Mouse (Mus musculus): ENCODE data around the gene Galntl6. TPM values are rescaled to one million over a fixed set of nuclear protein-coding genes. Genes with fewer than 3 reads are reported as not detected.
A peak's percentile ranks its signal among the peaks of the same experiment; 100 is the strongest.

Gene Galntl6
- total RNA-seq, 1 experiment = 0.09 TPM

DNA sequence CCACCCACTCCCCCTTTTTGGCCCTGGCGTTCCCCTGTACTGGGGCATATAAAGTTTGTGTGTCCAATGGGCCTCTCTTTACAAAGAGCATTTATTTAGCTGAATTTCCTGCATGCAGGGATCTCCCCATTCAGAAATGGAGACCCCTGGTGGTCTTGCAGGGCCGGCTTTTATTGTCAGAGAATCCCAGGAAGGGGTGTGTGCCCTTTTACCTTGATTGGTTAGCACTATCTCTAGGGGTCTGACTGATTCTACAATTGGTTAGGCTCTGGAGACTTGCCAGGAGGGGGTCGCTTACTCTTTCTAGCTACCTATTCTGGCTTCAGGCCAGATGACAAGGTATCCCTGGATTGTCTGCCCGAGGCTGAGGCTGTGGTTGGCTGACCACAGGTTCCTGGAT lies 1119.0 kb downstream of the Galntl6 start:
- Histone ChIP-seq H3K27ac (ENCODE audit: insufficient read depth, low read depth, low read length, poor library complexity, severe bottlenecking) (no peak overlapping the region), H3K4me3 (ENCODE audit: insufficient read depth in 1 of 2, low read depth in 1 of 2, low read length in 2 of 2, poor library complexity in 1 of 2, severe bottlenecking in 1 of 2) (no peak overlapping the region), H3K9me3 (ENCODE audit: control insufficient read depth, insufficient read depth, low read depth, low read length) (no peaks in the 10 kb centered on the region), H3K9ac (ENCODE audit: insufficient read depth, low read depth, low read length, poor library complexity, severe bottlenecking) (no peak overlapping the region; the same call in 1 of the 2 replicates), H3K36me3 (ENCODE audit: control insufficient read depth, insufficient read depth, low read length, poor library complexity, severe bottlenecking) (no peaks in the 10 kb centered on the region), H3K4me1 (ENCODE audit: control insufficient read depth in 2 of 2, insufficient read depth in 2 of 2, low read length in 2 of 2, poor library complexity in 1 of 2) (peaks cover 3 to 5% of the 10 kb centered on the region in 2 experiments; a peak in 2 of 4 replicates)
- TF ChIP-seq ZC3H11A (IDR thresholded peaks at IDR 0.05; ENCODE audit: borderline replicate concordance, low read depth, low read length) (peak; percentile 43), MAFK (IDR thresholded peaks at IDR 0.05; ENCODE audit: insufficient read depth, low read depth, low read length) (no peak)
- in situ Hi-C loops (cut with MboI; ENCODE audit: low sequenced_read_pairs in 2 of 2, unreplicated experiment in 2 of 2) = loop anchor here (10.0 to 25.0 kb wide), 3 partner anchors 219 to 356 kb away; no protein-coding TSS in a partner anchor
- peak; percentile 25 for DNase-seq (ENCODE audit: low read depth, low spot score)

DNA sequence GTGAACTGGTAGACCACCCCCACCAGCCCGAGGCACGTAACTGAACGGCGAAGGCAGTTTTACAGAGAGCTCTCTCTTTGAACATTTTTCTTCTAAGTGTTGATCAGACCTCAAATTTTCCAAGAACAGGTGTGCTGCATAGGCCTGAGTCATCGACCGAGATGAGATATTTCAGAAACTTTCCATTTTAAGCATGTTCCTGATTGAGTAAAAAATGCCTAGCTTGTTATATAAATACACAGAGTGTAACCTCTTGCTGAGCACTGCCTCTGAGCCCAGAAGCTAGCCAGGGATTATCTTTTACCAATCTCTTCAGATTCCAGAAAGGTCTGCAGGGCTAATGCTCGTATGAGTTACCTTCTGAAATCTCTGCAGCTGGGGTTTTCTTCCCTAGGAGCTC lies 1120.2 kb downstream of the Galntl6 start:
- in situ Hi-C loops (cut with MboI; ENCODE audit: low sequenced_read_pairs in 2 of 2, unreplicated experiment in 2 of 2) = loop anchor here (10.0 to 25.0 kb wide), 3 partner anchors 217 to 355 kb away; no protein-coding TSS in a partner anchor
- DNase-seq (ENCODE audit: low read depth, low spot score) = no peak
- no peak for TF ChIP-seq ZC3H11A (IDR thresholded peaks at IDR 0.05; ENCODE audit: borderline replicate concordance, low read depth, low read length)
- no peak for TF ChIP-seq HCFC1 (IDR thresholded peaks at IDR 0.05; ENCODE audit: borderline replicate concordance, insufficient read depth, low read length)
- no peak for TF ChIP-seq ZNF384 (IDR thresholded peaks at IDR 0.05; ENCODE audit: low read depth, low read length)
- no peak for TF ChIP-seq MAFK (IDR thresholded peaks at IDR 0.05; ENCODE audit: insufficient read depth, low read depth, low read length)
- no peak for TF ChIP-seq CHD2 (IDR thresholded peaks at IDR 0.05; ENCODE audit: low read depth, low read length)
- H3K4me1 ChIP-seq (ENCODE audit: control insufficient read depth in 2 of 2, insufficient read depth in 2 of 2, low read length in 2 of 2, poor library complexity in 1 of 2) = peaks cover 3 to 5% of the 10 kb centered on the region in 2 experiments; a peak in 2 of 4 replicates
- no peaks in the 10 kb centered on the region for H3K36me3 ChIP-seq (ENCODE audit: control insufficient read depth, insufficient read depth, low read length, poor library complexity, severe bottlenecking)
- no peak overlapping the region for H3K27ac ChIP-seq (ENCODE audit: insufficient read depth, low read depth, low read length, poor library complexity, severe bottlenecking)
- no peak overlapping the region for H3K4me3 ChIP-seq (ENCODE audit: insufficient read depth in 1 of 2, low read depth in 1 of 2, low read length in 2 of 2, poor library complexity in 1 of 2, severe bottlenecking in 1 of 2)
- no peak overlapping the region for H3K9ac ChIP-seq (ENCODE audit: insufficient read depth, low read depth, low read length, poor library complexity, severe bottlenecking)
- no peaks in the 10 kb centered on the region for H3K9me3 ChIP-seq (ENCODE audit: control insufficient read depth, insufficient read depth, low read depth, low read length)

DNA sequence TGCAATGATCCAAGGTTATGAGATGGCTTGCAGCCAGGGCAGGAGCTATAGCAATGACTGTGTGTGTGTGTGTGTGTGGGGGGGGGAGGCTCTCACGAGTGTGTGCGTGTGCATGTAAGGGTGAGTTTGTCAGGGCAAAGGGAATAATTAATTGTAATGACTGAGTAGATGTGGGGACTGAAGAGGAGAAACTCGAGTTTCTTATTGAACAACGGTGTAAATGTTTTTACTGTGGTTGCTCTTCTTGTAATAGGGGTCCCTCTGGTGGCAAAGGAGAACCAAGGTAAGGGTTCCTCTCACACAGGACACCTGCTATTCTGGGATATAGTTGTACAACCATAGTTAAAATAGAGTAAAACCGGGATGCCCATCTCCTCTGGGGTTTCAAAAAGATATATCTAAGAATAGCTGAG lies 1121.1 kb downstream of the Galntl6 start:
- no peaks in the 10 kb centered on the region for H3K36me3 ChIP-seq (ENCODE audit: control insufficient read depth, insufficient read depth, low read length, poor library complexity, severe bottlenecking)
- in situ Hi-C loops (cut with MboI; ENCODE audit: low sequenced_read_pairs in 2 of 2, unreplicated experiment in 2 of 2) = loop anchor here (10.0 to 25.0 kb wide), 3 partner anchors 217 to 354 kb away; no protein-coding TSS in a partner anchor
- no peak overlapping the region for H3K4me3 ChIP-seq (ENCODE audit: insufficient read depth in 1 of 2, low read depth in 1 of 2, low read length in 2 of 2, poor library complexity in 1 of 2, severe bottlenecking in 1 of 2)
- H3K9ac ChIP-seq (ENCODE audit: insufficient read depth, low read depth, low read length, poor library complexity, severe bottlenecking) = no peak overlapping the region
- peaks cover 3 to 5% of the 10 kb centered on the region in 2 experiments; a peak in 2 of 4 replicates for H3K4me1 ChIP-seq (ENCODE audit: control insufficient read depth in 2 of 2, insufficient read depth in 2 of 2, low read length in 2 of 2, poor library complexity in 1 of 2)
- peak; percentile 26 for DNase-seq (ENCODE audit: low read depth, low spot score)
- no peaks in the 10 kb centered on the region for H3K9me3 ChIP-seq (ENCODE audit: control insufficient read depth, insufficient read depth, low read depth, low read length)
- H3K27ac ChIP-seq (ENCODE audit: insufficient read depth, low read depth, low read length, poor library complexity, severe bottlenecking) = no peak overlapping the region
- no peak for TF ChIP-seq CHD2 (IDR thresholded peaks at IDR 0.05; ENCODE audit: low read depth, low read length)
- TF ChIP-seq MAFK (IDR thresholded peaks at IDR 0.05; ENCODE audit: insufficient read depth, low read depth, low read length) = no peak
- TF ChIP-seq ZC3H11A (IDR thresholded peaks at IDR 0.05; ENCODE audit: borderline replicate concordance, low read depth, low read length) = peak; percentile 99
- no peak for TF ChIP-seq HCFC1 (IDR thresholded peaks at IDR 0.05; ENCODE audit: borderline replicate concordance, insufficient read depth, low read length)
- no peak for TF ChIP-seq ZNF384 (IDR thresholded peaks at IDR 0.05; ENCODE audit: low read depth, low read length)

GRCm38 (mm10) chr8:57779551-57779950 lies 1132.9 kb downstream of the Galntl6 start:
- Histone ChIP-seq H3K4me1 (ENCODE audit: control insufficient read depth in 2 of 2, insufficient read depth in 2 of 2, low read length in 2 of 2, poor library complexity in 1 of 2) (no peaks in the 10 kb centered on the region), H3K9ac (ENCODE audit: insufficient read depth, low read depth, low read length, poor library complexity, severe bottlenecking) (no peak overlapping the region), H3K4me3 (ENCODE audit: insufficient read depth in 1 of 2, low read depth in 1 of 2, low read length in 2 of 2, poor library complexity in 1 of 2, severe bottlenecking in 1 of 2) (no peak overlapping the region), H3K36me3 (ENCODE audit: control insufficient read depth, insufficient read depth, low read length, poor library complexity, severe bottlenecking) (no peaks in the 10 kb centered on the region), H3K9me3 (ENCODE audit: control insufficient read depth, insufficient read depth, low read depth, low read length) (no peaks in the 10 kb centered on the region), H3K27ac (ENCODE audit: insufficient read depth, low read depth, low read length, poor library complexity, severe bottlenecking) (no peak overlapping the region)
- TF ChIP-seq CHD2 (IDR thresholded peaks at IDR 0.05; ENCODE audit: low read depth, low read length) = no peak
- no peak for DNase-seq (ENCODE audit: low read depth, low spot score)
- in situ Hi-C loops (cut with MboI; ENCODE audit: low sequenced_read_pairs in 2 of 2, unreplicated experiment in 2 of 2) = loop anchor here in 1 of 2 experiments (25.0 kb wide), 1 partner anchor 342 kb away; no protein-coding TSS in a partner anchor

Measured in ES-E14 (cell line).